Mouse (Mus musculus) hindbrain, postnatal 0 days (tissue): Measurements from ENCODE around the gene Hs6st1. TPM values are rescaled to one million over a fixed set of nuclear protein-coding genes. Genes with fewer than 3 reads are reported as not detected.

Source experiments
- ATAC-seq: fragments of 200-750 bp; cut with Nextera tagmentation; 2 replicates; pipeline ENCODE4 v1.8.0; 2017; ENCODE audit warnings: mild to moderate bottlenecking, moderate TSS enrichment, moderate library complexity
- DNase-seq: peaks from one replicate; pipeline ENCODE4 v3.0.0-alpha.2; 2015; ENCODE audit warnings: low spot score
- H3K27ac ChIP-seq: fragments of 300-500 bp; sonication (generic); 2 replicates; pipeline ENCODE4 v1.5.1; 2014; ENCODE audit warnings: mild to moderate bottlenecking
- H3K27me3 ChIP-seq: fragments of 300-500 bp; sonication (generic); 2 replicates; pipeline ENCODE4 v1.6.1; 2014; ENCODE audit warnings: low read length, mixed read lengths; ENCODE audit not compliant: insufficient read depth
- H3K36me3 ChIP-seq: fragments of 300-500 bp; sonication (generic); 2 replicates; pipeline ENCODE4 v1.6.1; 2014; ENCODE audit warnings: low read length, mixed read lengths; ENCODE audit not compliant: insufficient read depth
- H3K4me1 ChIP-seq: fragments of 300-500 bp; sonication (generic); 2 replicates; pipeline ENCODE4 v1.6.1; 2014; ENCODE audit warnings: antibody characterized with exemption, low read length, mixed read lengths; ENCODE audit not compliant: insufficient read depth
- H3K4me2 ChIP-seq: fragments of 300-500 bp; sonication (generic); 2 replicates; pipeline ENCODE4 v1.6.1; 2014; ENCODE audit warnings: low read depth, mild to moderate bottlenecking, low read length, moderate library complexity, mixed read lengths
- H3K4me3 ChIP-seq: fragments of 300-500 bp; sonication (generic); 2 replicates; pipeline ENCODE4 v1.5.1; 2014; ENCODE audit warnings: low read length
- H3K9ac ChIP-seq: fragments of 300-500 bp; sonication (generic); replicated peaks from 2 replicates; pipeline ENCODE4 v1.6.1; 2014; ENCODE audit warnings: mild to moderate bottlenecking, low read length, moderate library complexity, mixed read lengths
- H3K9me3 ChIP-seq: fragments of 300-500 bp; sonication (generic); 2 replicates; pipeline ENCODE4 v1.6.1; 2016; ENCODE audit warnings: low read length, mixed read lengths
- CTCF ChIP-seq: IDR thresholded peaks from 2 replicates; pipeline ENCODE4 v1.5.1; 2016; ENCODE audit warnings: antibody characterized with exemption, control low read depth, low read depth
- WGBS: fragments of 180-500 bp; shearing (Covaris S2); extraction: QIAGEN DNeasy Blood & Tissue Kit; methylation state at CpG from one replicate; pipeline ENCODE4 v1.1.7; 2014; 5-methylcytosine and 5-hydroxymethylcytosine counted together
- polyA plus RNA-seq: library from polyadenylated mRNA; unstranded; fragments of >200 nt; fragmentation: Nextera tagmentation; extraction: Ambion mirVana; gene quantifications from 2 replicates; pipeline ENCODE4 v1.2.1, GENCODE M21; 2015
- total RNA-seq: library from RNA; depleted of rRNA; stranded (reverse); fragments of >200 nt; gene quantifications from 2 replicates; pipeline ENCODE4 v1.2.3, GENCODE M21; 2014

Hs6st1 gene
- total and polyA plus RNA-seq, 2 experiments from 2014 or later = 19.0 to 107 TPM

GRCm38 (mm10) chr1:36079679-36080078 is 11.5 kb downstream of the Hs6st1 start:
- Histone ChIP-seq H3K9ac (no peak overlapping the region), H3K36me3 (no peaks in the 10 kb centered on the region; the same call in 1 of the 2 replicates), H3K27me3 (no peaks in the 10 kb centered on the region), H3K4me3 (no peak overlapping the region), H3K27ac (no peak overlapping the region), H3K4me2 (no peak overlapping the region), H3K9me3 (no peaks in the 10 kb centered on the region), H3K4me1 (peaks cover 17% of the 10 kb centered on the region)
- DNase-seq (no peak), ATAC-seq (no peak)
- 67% methylated on average over 8 of the region's 8 CpGs for WGBS
- no peak for TF ChIP-seq CTCF

- peaks cover 5% of the 10 kb centered on the region; the same call in 1 of the 2 replicates for H3K36me3 ChIP-seq
- no peak for ATAC-seq
- 53% methylated on average over 5 of the region's 5 CpGs for WGBS
- H3K9ac ChIP-seq = no peak overlapping the region
- no peaks in the 10 kb centered on the region for H3K9me3 ChIP-seq
- no peak for TF ChIP-seq CTCF
- peaks cover 11% of the 10 kb centered on the region for H3K4me1 ChIP-seq
- no peak for DNase-seq
- H3K4me3 ChIP-seq = no peak overlapping the region
- no peak overlapping the region for H3K27ac ChIP-seq
- no peaks in the 10 kb centered on the region for H3K27me3 ChIP-seq
- no peak overlapping the region for H3K4me2 ChIP-seq
Measured at GRCm38 (mm10) chr1:36080974-36081373, 12.8 kb downstream of the Hs6st1 start.

GRCm38 (mm10) chr1:36082184-36082583 is 14.0 kb downstream of the Hs6st1 start:
- no peaks in the 10 kb centered on the region for H3K9me3 ChIP-seq
- no peaks in the 10 kb centered on the region for H3K27me3 ChIP-seq
- H3K9ac ChIP-seq = no peak overlapping the region
- DNase-seq = no peak
- peaks cover 5% of the 10 kb centered on the region; the same call in 1 of the 2 replicates for H3K36me3 ChIP-seq
- 89% methylated on average over 6 of the region's 6 CpGs for whole genome bisulfite sequencing
- no peak for TF ChIP-seq CTCF
- H3K27ac ChIP-seq = no peak overlapping the region
- 0 out of 2 replicates have a peak, but pooled peaks cover 3% of the 10 kb centered on the region for H3K4me1 ChIP-seq
- H3K4me3 ChIP-seq = no peak overlapping the region
- no peak for ATAC-seq
- no peak overlapping the region for H3K4me2 ChIP-seq

GRCm38 (mm10) chr1:36083554-36083953 is 15.4 kb downstream of the Hs6st1 start:
- WGBS = 94% methylated on average over 5 of the region's 5 CpGs
- TF ChIP-seq CTCF = no peak
- Histone ChIP-seq H3K9me3 (no peaks in the 10 kb centered on the region), H3K4me2 (no peak overlapping the region), H3K4me1 (peaks cover 6% of the 10 kb centered on the region), H3K4me3 (no peak overlapping the region), H3K27me3 (no peaks in the 10 kb centered on the region), H3K9ac (no peak overlapping the region), H3K27ac (no peak overlapping the region), H3K36me3 (peaks cover 5% of the 10 kb centered on the region; the same call in 1 of the 2 replicates)
- ATAC-seq (no peak), DNase-seq (no peak)

GRCm38 (mm10) chr1:36085069-36085468 is 16.9 kb downstream of the Hs6st1 start:
- H3K9me3 ChIP-seq = no peaks in the 10 kb centered on the region
- H3K4me2 ChIP-seq = no peak overlapping the region
- 87% methylated on average over 5 of the region's 5 CpGs for WGBS
- peaks cover 11% of the 10 kb centered on the region for H3K4me1 ChIP-seq
- no peak for DNase-seq
- H3K27ac ChIP-seq = no peak overlapping the region
- H3K4me3 ChIP-seq = no peak overlapping the region
- H3K27me3 ChIP-seq = no peaks in the 10 kb centered on the region
- H3K9ac ChIP-seq = no peak overlapping the region
- peaks cover 5% of the 10 kb centered on the region; the same call in 1 of the 2 replicates for H3K36me3 ChIP-seq
- ATAC-seq = no peak
- TF ChIP-seq CTCF = no peak

GRCm38 (mm10) chr1:36088367-36088766 is 20.2 kb downstream of the Hs6st1 start:
- WGBS = 40% methylated on average over 4 of the region's 4 CpGs
- TF ChIP-seq CTCF = no peak
- Histone ChIP-seq H3K4me1 (peaks cover 11% of the 10 kb centered on the region), H3K4me2 (no peak overlapping the region), H3K9ac (no peak overlapping the region), H3K4me3 (no peak overlapping the region), H3K27me3 (no peaks in the 10 kb centered on the region), H3K36me3 (peaks cover 5% of the 10 kb centered on the region; the same call in 1 of the 2 replicates), H3K9me3 (no peaks in the 10 kb centered on the region), H3K27ac (0 out of 2 replicates have a peak overlapping the region, but pooled peaks have one; percentile 26)
- ATAC-seq (peak; percentile 36; the same call in 1 of the 2 replicates), DNase-seq (peak; percentile 26)

- WGBS = 53% methylated on average over 1 of the region's 1 CpGs
- no peak overlapping the region; the same call in 1 of the 2 replicates for H3K27ac ChIP-seq
- H3K4me1 ChIP-seq = peaks cover 11% of the 10 kb centered on the region
- H3K9me3 ChIP-seq = no peaks in the 10 kb centered on the region
- no peaks in the 10 kb centered on the region for H3K27me3 ChIP-seq
- no peak overlapping the region for H3K4me3 ChIP-seq
- DNase-seq (no peak), ATAC-seq (no peak)
- H3K4me2 ChIP-seq = no peak overlapping the region
- TF ChIP-seq CTCF = no peak
- H3K9ac ChIP-seq = peak overlapping the region; percentile 35
- H3K36me3 ChIP-seq = peaks cover 5% of the 10 kb centered on the region; the same call in 1 of the 2 replicates
Measured at GRCm38 (mm10) chr1:36089481-36089880, 21.3 kb downstream of the Hs6st1 start.
